In genomic region chr2:79969594-79969993, GRCm38 (mm10) we compare ENCODE assay signal across 25 mouse cellular contexts.
DNase-seq lines count a peak whose midpoint lies in the region; ATAC-seq and TF ChIP-seq lines count a peak whose summit lies in the region.
"Had no signal": no experiment of that assay in that cellular context is flagged by ENCODE, and none has a peak within 500 bp of the region (broad histone marks: within the 10 kb centered on the region; RNA-seq: fewer than 3 reads in every experiment).

No protein-coding gene starts in this region.

- TF ChIP-seq EP300 in liver, postnatal 0 days (IDR thresholded peaks at IDR 0.05; ENCODE audit: low read depth) = peak; percentile 42; the same call in 1 of the 2 replicates

- no peak overlapping the region for H3K4me2 ChIP-seq in liver, embryonic 11.5 days
- no peak overlapping the region for H3K4me2 ChIP-seq in intestine, postnatal 0 days (replicated peaks; ENCODE audit: low read depth)
- H3K4me2 ChIP-seq in liver, postnatal 0 days (ENCODE audit: low read depth, low read length) = no peak overlapping the region
- H3K4me2 ChIP-seq: embryonic facial prominence, embryonic 13.5 days; heart, embryonic 11.5 days; hindbrain, embryonic 12.5 days; hindbrain, embryonic 15.5 days had no signal

- H3K36me3 ChIP-seq in liver, embryonic 11.5 days (ENCODE audit: control insufficient read depth, insufficient read depth, low read length) = no peaks in the 10 kb centered on the region
- H3K36me3 ChIP-seq in intestine, postnatal 0 days (ENCODE audit: control insufficient read depth, insufficient read depth) = no peaks in the 10 kb centered on the region
- no peaks in the 10 kb centered on the region for H3K36me3 ChIP-seq in liver, postnatal 0 days (replicated peaks; ENCODE audit: insufficient read depth, low read length)
- H3K36me3 ChIP-seq: embryonic facial prominence, embryonic 10.5 days; embryonic facial prominence, embryonic 13.5 days; hindbrain, embryonic 12.5 days; hindbrain, embryonic 15.5 days had no signal

- no peaks in the 10 kb centered on the region for H3K9me3 ChIP-seq in liver, embryonic 11.5 days (ENCODE audit: control insufficient read depth, low read length)
- no peaks in the 10 kb centered on the region for H3K9me3 ChIP-seq in intestine, postnatal 0 days (ENCODE audit: control insufficient read depth)
- no peaks in the 10 kb centered on the region for H3K9me3 ChIP-seq in liver, postnatal 0 days (ENCODE audit: low read length)
- H3K9me3 ChIP-seq: embryonic facial prominence, embryonic 10.5 days; embryonic facial prominence, embryonic 13.5 days; hindbrain, embryonic 12.5 days; hindbrain, embryonic 15.5 days had no signal

- peak; percentile 17 for DNase-seq in adrenal gland, adult 2 months
- DNase-seq in adrenal gland, postnatal 36 days = no peak
- no peak for DNase-seq in liver, embryonic 11.5 days (ENCODE audit: low spot score)
- no peak for DNase-seq in liver
- no peak for DNase-seq in liver, postnatal 0 days
- DNase-seq in cerebellum, postnatal 14 days = no peak
- DNase-seq in spleen, postnatal 36 days (ENCODE audit: low spot score in 2 of 2) = no peak
- DNase-seq: adrenal gland, postnatal 25 days; cerebellum, adult 18-20 months; cerebellum, adult 9-11 months; cerebellum, postnatal 36 days; embryo, embryonic 11 days; forebrain, postnatal 0 days; gastrocnemius, adult 2 months; gastrocnemius, postnatal 14 days; heart, adult 11 months had no signal

- H3K4me3 ChIP-seq in liver, embryonic 11.5 days (ENCODE audit: low read depth, low read length) = no peak overlapping the region
- H3K4me3 ChIP-seq in intestine, postnatal 0 days (ENCODE audit: low read depth, low read length) = no peak overlapping the region
- H3K4me3 ChIP-seq in liver, postnatal 0 days (ENCODE audit: low read depth, low read length) = no peak overlapping the region
- H3K4me3 ChIP-seq: embryonic facial prominence, embryonic 10.5 days; embryonic facial prominence, embryonic 13.5 days; erythroblast, embryonic 14.5 days; gastrocnemius, adult 2 months; hindbrain, embryonic 12.5 days; hindbrain, embryonic 15.5 days had no signal

- H3K4me1 ChIP-seq in liver, embryonic 11.5 days (replicated peaks; ENCODE audit: control insufficient read depth, insufficient read depth, low read length) = no peaks in the 10 kb centered on the region
- no peaks in the 10 kb centered on the region for H3K4me1 ChIP-seq in intestine, postnatal 0 days (replicated peaks; ENCODE audit: control insufficient read depth, insufficient read depth, low read length)
- no peaks in the 10 kb centered on the region for H3K4me1 ChIP-seq in liver, postnatal 0 days (ENCODE audit: insufficient read depth)
- H3K4me1 ChIP-seq: embryonic facial prominence, embryonic 10.5 days; embryonic facial prominence, embryonic 13.5 days; hindbrain, embryonic 12.5 days; hindbrain, embryonic 15.5 days had no signal

- ATAC-seq in liver, embryonic 11.5 days (replicated peaks; ENCODE audit: low FRiP score) = peak; percentile 54; the same call in 1 of the 2 replicates
- peak; percentile 69; the same call in 1 of the 2 replicates for ATAC-seq in intestine, postnatal 0 days
- ATAC-seq in liver, postnatal 0 days = peak; percentile 97
- ATAC-seq: activated CD4-positive, CD25-positive, alpha-beta regulatory T cell, adult 4 months; forebrain, embryonic 14.5 days; forebrain, postnatal 0 days had no signal

- H3K9ac ChIP-seq in liver, embryonic 11.5 days (ENCODE audit: low read depth, low read length) = no peak overlapping the region
- H3K9ac ChIP-seq in intestine, postnatal 0 days (ENCODE audit: low read depth, low read length) = no peak overlapping the region
- no peak overlapping the region for H3K9ac ChIP-seq in liver, postnatal 0 days (replicated peaks)
- H3K9ac ChIP-seq: embryonic facial prominence, embryonic 13.5 days; forebrain, postnatal 0 days; hindbrain, embryonic 12.5 days; hindbrain, embryonic 15.5 days had no signal

- no peak overlapping the region for H3K27ac ChIP-seq in liver, embryonic 11.5 days (ENCODE audit: low read depth, low read length)
- H3K27ac ChIP-seq in intestine, postnatal 0 days (ENCODE audit: low read depth, low read length) = no peak overlapping the region
- 0 out of 2 replicates have a peak overlapping the region, but pooled peaks have one; percentile 41 for H3K27ac ChIP-seq in liver, postnatal 0 days (ENCODE audit: low read depth)
- H3K27ac ChIP-seq: embryonic facial prominence, embryonic 10.5 days; embryonic facial prominence, embryonic 13.5 days; gastrocnemius, adult 2 months; hindbrain, embryonic 12.5 days; hindbrain, embryonic 15.5 days had no signal

- 44% methylated on average over 5 of the region's 5 CpGs for WGBS in liver, embryonic 11.5 days
- WGBS in intestine, postnatal 0 days = 19% methylated on average over 5 of the region's 5 CpGs
- 36% methylated on average over 5 of the region's 5 CpGs for WGBS in liver, postnatal 0 days (ENCODE audit: insufficient replicate concordance)

- no peaks in the 10 kb centered on the region for H3K27me3 ChIP-seq in liver, embryonic 11.5 days (replicated peaks; ENCODE audit: control insufficient read depth, insufficient read depth, low read length)
- H3K27me3 ChIP-seq in intestine, postnatal 0 days (replicated peaks; ENCODE audit: control insufficient read depth, insufficient read depth, low read length) = no peaks in the 10 kb centered on the region
- H3K27me3 ChIP-seq in liver, postnatal 0 days (ENCODE audit: insufficient read depth, low read length) = no peaks in the 10 kb centered on the region
- H3K27me3 ChIP-seq: embryonic facial prominence, embryonic 13.5 days; hindbrain, embryonic 12.5 days; hindbrain, embryonic 15.5 days had no signal

- no peak for TF ChIP-seq CTCF in intestine, postnatal 0 days (IDR thresholded peaks at IDR 0.05; ENCODE audit: low read depth)
- no peak for TF ChIP-seq CTCF in liver, postnatal 0 days (IDR thresholded peaks at IDR 0.05; ENCODE audit: low read depth)
